Mouse (Mus musculus) lung, postnatal 0 days (tissue): Measurements from ENCODE around the gene Zfp385b. TPM values are rescaled to one million over a fixed set of nuclear protein-coding genes. Genes with fewer than 3 reads are reported as not detected.

Experiments
- ATAC-seq: fragments of 200-750 bp; cut with Nextera tagmentation; 2 replicates; pipeline ENCODE4 v1.8.0; 2017; ENCODE audit warnings: moderate library complexity
- DNase-seq: peaks from one replicate; pipeline ENCODE4 v3.0.0-alpha.2; 2016; ENCODE audit warnings: low spot score
- H3K27ac ChIP-seq: fragments of 300-500 bp; sonication (generic); 2 replicates; pipeline ENCODE4 v1.5.1; 2014; ENCODE audit warnings: antibody characterized with exemption, mild to moderate bottlenecking, low read length, mixed read lengths
- H3K27me3 ChIP-seq: fragments of 300-500 bp; sonication (generic); replicated peaks from 2 replicates; pipeline ENCODE4 v1.6.1; 2014; ENCODE audit warnings: low read length, mixed read lengths; ENCODE audit not compliant: insufficient read depth
- H3K36me3 ChIP-seq: fragments of 300-500 bp; sonication (generic); 2 replicates; pipeline ENCODE4 v1.6.1; 2014; ENCODE audit warnings: low read length, mixed read lengths; ENCODE audit not compliant: insufficient read depth
- H3K4me1 ChIP-seq: fragments of 300-500 bp; sonication (generic); 2 replicates; pipeline ENCODE4 v1.6.1; 2014; ENCODE audit warnings: antibody characterized with exemption, low read depth, low read length, mixed read lengths; ENCODE audit not compliant: insufficient read depth
- H3K4me2 ChIP-seq: fragments of 300-500 bp; sonication (generic); replicated peaks from 2 replicates; pipeline ENCODE4 v1.6.1; 2014; ENCODE audit warnings: low read depth, mild to moderate bottlenecking, low read length, moderate library complexity, mixed read lengths
- H3K4me3 ChIP-seq: fragments of 300-500 bp; sonication (generic); 2 replicates; pipeline ENCODE4 v1.5.1; 2014; ENCODE audit warnings: low read depth, low read length
- H3K9ac ChIP-seq: fragments of 300-500 bp; sonication (generic); replicated peaks from 2 replicates; pipeline ENCODE4 v1.6.1; 2014; ENCODE audit warnings: low read depth, mild to moderate bottlenecking
- H3K9me3 ChIP-seq: fragments of 300-500 bp; sonication (generic); 2 replicates; pipeline ENCODE4 v1.6.1; 2016; ENCODE audit warnings: low read length, mixed read lengths
- CTCF ChIP-seq: IDR thresholded peaks from 2 replicates; pipeline ENCODE4 v1.5.1; 2016; ENCODE audit warnings: antibody characterized with exemption, mild to moderate bottlenecking
- EP300 ChIP-seq: IDR thresholded peaks from 2 replicates; pipeline ENCODE4 v1.6.1; 2016; ENCODE audit warnings: antibody characterized with exemption, mild to moderate bottlenecking, control low read depth
- WGBS: fragments of 180-500 bp; shearing (Covaris S2); extraction: QIAGEN DNeasy Blood & Tissue Kit; methylation state at CpG from one replicate; pipeline ENCODE4 v1.1.7; 2014; 5-methylcytosine and 5-hydroxymethylcytosine counted together
- polyA plus RNA-seq: library from polyadenylated mRNA; unstranded; fragments of >200 nt; fragmentation: Nextera tagmentation; extraction: Ambion mirVana; gene quantifications from 2 replicates; pipeline ENCODE4 v1.2.1, GENCODE M21; 2015

Zfp385b gene
- polyA plus RNA-seq, 1 experiment from 2014 or later = 13.9 TPM

- no peak for TF ChIP-seq CTCF
- no peak overlapping the region for H3K27ac ChIP-seq
- no peak overlapping the region for H3K9ac ChIP-seq
- DNase-seq = no peak
- no peaks in the 10 kb centered on the region for H3K36me3 ChIP-seq
- no peaks in the 10 kb centered on the region for H3K4me1 ChIP-seq
- ATAC-seq = no peak
- no peak overlapping the region for H3K4me2 ChIP-seq
- no peaks in the 10 kb centered on the region for H3K9me3 ChIP-seq
- H3K27me3 ChIP-seq = no peaks in the 10 kb centered on the region
- WGBS = 72% methylated on average over 5 of the region's 5 CpGs
- no peak overlapping the region for H3K4me3 ChIP-seq
Measured at GRCm38 (mm10) chr2:77797233-77797632, 22.2 kb downstream of the Zfp385b start.

DNA sequence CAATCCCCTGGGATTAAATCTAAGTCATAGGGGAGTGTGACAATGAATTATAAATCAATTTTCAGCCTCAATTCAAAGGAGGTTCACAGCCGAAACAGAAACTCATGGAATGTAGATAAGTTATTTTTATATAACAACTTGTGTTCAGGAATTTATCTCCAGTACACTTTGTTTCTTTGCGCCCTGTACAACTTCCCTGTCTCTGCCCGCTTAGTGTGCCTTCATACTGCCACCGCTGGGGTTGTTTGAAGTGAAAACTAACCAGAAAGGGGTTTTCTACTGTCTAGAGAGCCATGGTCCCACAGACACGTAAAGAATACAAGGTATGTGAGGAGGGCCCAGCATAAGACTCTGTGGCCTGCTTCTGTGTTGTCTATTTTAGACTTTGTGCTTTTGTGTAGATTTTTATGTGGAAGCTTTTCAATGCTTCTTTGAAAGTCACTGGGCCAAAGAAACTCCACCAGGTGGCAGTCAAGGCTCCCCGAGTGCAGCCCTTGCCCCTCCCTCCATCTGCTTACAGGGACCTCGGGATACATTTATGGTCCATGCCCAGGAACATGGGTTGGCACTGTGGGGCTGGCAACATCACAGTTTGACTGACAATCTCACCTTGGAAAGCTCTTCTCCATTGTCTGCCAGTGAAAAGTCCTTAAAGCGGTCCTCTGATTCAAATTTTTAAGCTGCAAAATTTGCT lies 23.4 kb downstream of the Zfp385b start:
- H3K4me2 ChIP-seq = no peak overlapping the region
- no peaks in the 10 kb centered on the region for H3K9me3 ChIP-seq
- no peak overlapping the region for H3K9ac ChIP-seq
- no peaks in the 10 kb centered on the region for H3K36me3 ChIP-seq
- no peaks in the 10 kb centered on the region for H3K27me3 ChIP-seq
- DNase-seq (peak; percentile 29), ATAC-seq (no peak)
- no peaks in the 10 kb centered on the region for H3K4me1 ChIP-seq
- H3K27ac ChIP-seq = no peak overlapping the region
- WGBS = 68% methylated on average over 8 of the region's 8 CpGs
- TF ChIP-seq CTCF = peak; percentile 65
- no peak for TF ChIP-seq EP300
- no peak overlapping the region for H3K4me3 ChIP-seq

DNA sequence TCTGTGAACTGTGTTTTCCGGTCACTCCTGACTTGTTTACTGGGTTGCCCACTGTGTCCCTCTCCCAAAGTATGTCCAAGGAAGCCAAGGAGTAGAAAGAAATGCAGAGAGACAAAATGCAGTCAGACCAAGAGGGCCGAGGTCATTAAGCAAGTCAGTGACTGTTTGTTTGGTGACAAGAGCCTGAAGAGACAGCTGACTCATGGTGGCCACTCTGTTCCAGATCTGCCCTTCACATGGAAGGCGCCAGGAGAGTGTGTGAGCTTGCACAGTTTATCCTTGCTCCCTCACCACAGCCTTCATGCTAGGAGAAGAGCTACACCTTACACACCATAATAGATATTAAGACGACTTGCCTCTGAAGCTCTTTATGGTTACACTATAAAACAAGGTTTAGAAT lies 28.6 kb downstream of the Zfp385b start:
- no peak overlapping the region for H3K9ac ChIP-seq
- no peaks in the 10 kb centered on the region for H3K36me3 ChIP-seq
- no peak overlapping the region for H3K4me3 ChIP-seq
- H3K9me3 ChIP-seq = no peaks in the 10 kb centered on the region
- no peak overlapping the region for H3K4me2 ChIP-seq
- H3K27me3 ChIP-seq = no peaks in the 10 kb centered on the region
- no peak for DNase-seq
- TF ChIP-seq CTCF (no peak), EP300 (no peak)
- no peaks in the 10 kb centered on the region for H3K4me1 ChIP-seq
- 57% methylated on average over 4 of the region's 4 CpGs for WGBS
- no peak overlapping the region for H3K27ac ChIP-seq
- ATAC-seq = no peak

DNA sequence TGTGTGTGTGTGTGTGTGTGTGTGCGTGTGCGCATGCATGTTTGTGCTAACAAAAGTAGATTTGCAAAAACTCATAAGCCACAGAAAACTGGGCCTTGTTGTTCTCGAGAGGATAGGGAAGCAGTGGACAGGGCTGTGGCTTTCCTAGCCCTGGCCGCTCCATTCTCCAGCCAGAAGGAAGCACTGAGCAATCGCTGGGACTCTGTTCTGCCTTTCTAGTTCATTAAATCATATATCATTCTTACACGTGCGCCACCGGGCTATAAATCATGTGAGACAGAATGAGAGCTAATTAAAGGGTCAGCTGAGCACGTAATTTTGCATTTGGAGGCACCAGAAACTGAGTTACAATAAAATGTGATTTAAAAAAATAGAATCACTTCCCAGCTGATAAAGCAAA lies 29.1 kb downstream of the Zfp385b start:
- H3K4me1 ChIP-seq = no peaks in the 10 kb centered on the region
- DNase-seq (no peak), ATAC-seq (no peak)
- 73% methylated on average over 9 of the region's 9 CpGs for WGBS
- TF ChIP-seq EP300 (no peak), CTCF (no peak)
- H3K9ac ChIP-seq = no peak overlapping the region
- H3K27me3 ChIP-seq = no peaks in the 10 kb centered on the region
- H3K27ac ChIP-seq = no peak overlapping the region
- no peaks in the 10 kb centered on the region for H3K9me3 ChIP-seq
- H3K4me2 ChIP-seq = no peak overlapping the region
- H3K36me3 ChIP-seq = no peaks in the 10 kb centered on the region
- no peak overlapping the region for H3K4me3 ChIP-seq

GRCm38 (mm10) chr2:77781390-77781789 lies 38.0 kb downstream of the Zfp385b start:
- no peak overlapping the region for H3K27ac ChIP-seq
- 57% methylated on average over 7 of the region's 7 CpGs for WGBS
- no peaks in the 10 kb centered on the region for H3K4me1 ChIP-seq
- TF ChIP-seq EP300 = no peak
- TF ChIP-seq CTCF = no peak
- no peaks in the 10 kb centered on the region for H3K9me3 ChIP-seq
- no peak overlapping the region for H3K4me2 ChIP-seq
- ATAC-seq (no peak), DNase-seq (peak; percentile 12)
- no peaks in the 10 kb centered on the region for H3K27me3 ChIP-seq
- no peaks in the 10 kb centered on the region for H3K36me3 ChIP-seq
- H3K4me3 ChIP-seq = no peak overlapping the region
- H3K9ac ChIP-seq = no peak overlapping the region

DNA sequence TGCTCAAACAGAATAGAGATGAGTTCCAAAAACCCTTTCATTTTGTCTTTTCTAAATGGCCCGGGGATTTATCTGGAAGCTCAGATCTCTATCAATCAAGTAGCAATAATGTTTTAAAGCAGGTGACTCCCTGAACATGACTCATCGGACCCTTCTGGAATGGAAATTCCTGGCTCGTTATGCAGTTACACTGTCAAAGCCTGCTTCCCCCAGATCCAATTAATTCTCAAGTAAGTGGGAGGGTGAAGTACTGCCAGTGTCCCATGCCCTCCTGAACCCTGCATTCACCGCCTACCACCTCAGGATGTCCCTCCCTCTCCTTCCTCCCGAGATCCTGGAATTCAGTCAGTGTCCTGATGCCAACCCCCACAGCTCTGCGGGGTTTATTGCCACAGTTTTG lies 41.7 kb downstream of the Zfp385b start:
- H3K4me1 ChIP-seq = no peaks in the 10 kb centered on the region
- no peak for ATAC-seq
- H3K9ac ChIP-seq = no peak overlapping the region
- 29% methylated on average over 6 of the region's 6 CpGs for WGBS
- DNase-seq = peak; percentile 19
- H3K9me3 ChIP-seq = no peaks in the 10 kb centered on the region
- no peak overlapping the region for H3K27ac ChIP-seq
- no peaks in the 10 kb centered on the region for H3K36me3 ChIP-seq
- no peak overlapping the region for H3K4me2 ChIP-seq
- TF ChIP-seq EP300 = no peak
- TF ChIP-seq CTCF = no peak
- H3K4me3 ChIP-seq = no peak overlapping the region
- no peaks in the 10 kb centered on the region for H3K27me3 ChIP-seq
